Mouse (Mus musculus): ENCODE data around the gene Xrn1.

- TF ChIP-seq TCF12 (IDR thresholded peaks at IDR 0.05; ENCODE audit: insufficient read depth, poor library complexity, severe bottlenecking) (no peak), USF1 (IDR thresholded peaks at IDR 0.05; ENCODE audit: low read depth) (no peak), MYOD1 (IDR thresholded peaks at IDR 0.05; ENCODE audit: control insufficient read depth in 1 of 3, insufficient read length in 2 of 3, low read depth in 2 of 3) (no peak), POLR2A (IDR thresholded peaks at IDR 0.05; ENCODE audit: insufficient read length, low read depth) (no peak), SRF (IDR thresholded peaks at IDR 0.05; ENCODE audit: control insufficient read depth, insufficient read length, low read depth) (no peak), TCF3 (IDR thresholded peaks at IDR 0.05; ENCODE audit: insufficient read length, low read depth) (no peak), E2F4 (IDR thresholded peaks at IDR 0.05; ENCODE audit: insufficient read depth) (no peak), MAX (IDR thresholded peaks at IDR 0.05; ENCODE audit: low read depth) (no peak), MYOG (IDR thresholded peaks at IDR 0.05; ENCODE audit: control insufficient read depth in 1 of 3, insufficient read depth in 1 of 3, insufficient read length in 2 of 3, low read depth in 2 of 3) (no peak), CEBPB (IDR thresholded peaks at IDR 0.05; ENCODE audit: insufficient read depth, poor library complexity, severe bottlenecking) (no peak), REST (IDR thresholded peaks at IDR 0.05; ENCODE audit: insufficient read depth, insufficient read length) (no peak)
Measured at GRCm38 (mm10) chr9:96054878-96055277, 100.3 kb downstream of the Xrn1 start.
